Mouse (Mus musculus): ENCODE data around the gene Rora. TPM values are rescaled to one million over a fixed set of nuclear protein-coding genes. Genes with fewer than 3 reads are reported as not detected.

Rora gene
- polyA plus RNA-seq, 1 experiment from 2014 or later = 6.4 TPM

DNA sequence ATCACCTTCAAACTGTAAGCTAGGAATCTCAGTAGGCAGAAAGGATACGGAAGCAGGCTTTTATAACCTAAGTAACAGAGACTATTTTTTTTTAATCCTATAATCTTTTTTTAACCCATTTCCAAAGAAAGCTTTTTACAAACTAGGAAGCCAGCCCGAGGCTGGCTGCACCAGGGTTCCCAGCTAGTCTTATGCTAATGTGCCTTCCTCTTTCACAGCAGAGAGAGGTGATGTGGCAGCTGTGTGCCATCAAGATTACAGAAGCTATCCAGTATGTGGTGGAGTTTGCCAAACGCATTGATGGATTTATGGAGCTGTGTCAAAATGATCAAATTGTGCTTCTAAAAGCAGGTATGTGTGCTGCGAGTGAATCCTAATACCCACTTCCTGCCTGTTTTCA, 719.3 kb downstream of the Rora start:
- WGBS = 38% methylated on average over 4 of the region's 4 CpGs
- no peaks in the 10 kb centered on the region for H3K27me3 ChIP-seq (ENCODE audit: control insufficient read depth, insufficient read depth, low read length)
- H3K36me3 ChIP-seq (ENCODE audit: control insufficient read depth, insufficient read depth, low read length) = no peaks in the 10 kb centered on the region; the same call in 1 of the 2 replicates
- no peak overlapping the region for H3K9ac ChIP-seq (ENCODE audit: low read depth, low read length)
- no peaks in the 10 kb centered on the region for H3K9me3 ChIP-seq (ENCODE audit: control insufficient read depth, low read length)
- ATAC-seq (ENCODE audit: low FRiP score, low TSS enrichment) = no peak
- H3K4me2 ChIP-seq (replicated peaks; ENCODE audit: low read depth, low read length) = no peak overlapping the region
- H3K27ac ChIP-seq (ENCODE audit: low read depth, low read length) = no peak overlapping the region
- no peaks in the 10 kb centered on the region for H3K4me1 ChIP-seq (ENCODE audit: control insufficient read depth, insufficient read depth, low read length)
- H3K4me3 ChIP-seq (ENCODE audit: low read length) = no peak overlapping the region

DNA sequence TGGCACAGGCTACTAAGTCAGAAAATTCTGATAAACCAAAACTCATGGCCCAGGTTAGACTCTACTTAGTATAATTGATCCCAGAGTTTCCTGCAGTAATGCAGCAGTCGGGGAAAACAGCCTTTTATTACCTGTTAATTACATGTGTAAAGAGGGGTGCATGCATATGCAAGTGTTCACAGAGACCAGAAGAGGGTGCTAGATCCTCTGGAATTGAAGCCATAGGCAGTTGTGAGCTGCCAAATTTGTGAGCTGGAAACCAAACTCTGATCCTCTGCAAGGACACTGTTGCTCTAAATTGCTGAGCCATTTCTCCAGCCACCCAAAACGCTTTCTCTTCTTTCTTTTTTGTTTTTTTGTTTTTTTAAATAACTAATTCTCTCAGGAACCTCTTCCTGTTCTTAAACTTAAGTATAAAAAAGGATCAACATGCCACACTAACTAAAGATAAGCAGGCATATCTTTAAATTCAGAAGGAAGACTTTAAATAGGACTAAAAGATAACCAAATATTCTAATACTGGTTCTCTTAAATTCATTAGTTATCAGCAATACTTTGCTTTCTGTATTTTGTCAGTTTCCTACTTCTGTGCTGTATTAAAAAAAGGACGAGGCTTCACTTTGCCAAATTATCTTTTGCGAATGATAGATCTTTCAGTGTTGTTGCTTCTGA, 723.5 kb downstream of the Rora start:
- Histone ChIP-seq H3K9me3 (ENCODE audit: control insufficient read depth, low read length) (no peaks in the 10 kb centered on the region), H3K27ac (ENCODE audit: low read depth, low read length) (no peak overlapping the region), H3K27me3 (ENCODE audit: control insufficient read depth, insufficient read depth, low read length) (no peaks in the 10 kb centered on the region), H3K4me1 (ENCODE audit: control insufficient read depth, insufficient read depth, low read length) (no peaks in the 10 kb centered on the region), H3K9ac (ENCODE audit: low read depth, low read length) (no peak overlapping the region), H3K4me2 (replicated peaks; ENCODE audit: low read depth, low read length) (no peak overlapping the region), H3K4me3 (ENCODE audit: low read length) (no peak overlapping the region), H3K36me3 (ENCODE audit: control insufficient read depth, insufficient read depth, low read length) (no peaks in the 10 kb centered on the region; the same call in 1 of the 2 replicates)
- WGBS = 83% methylated on average over 4 of the region's 4 CpGs
- no peak for ATAC-seq (ENCODE audit: low FRiP score, low TSS enrichment)

DNA sequence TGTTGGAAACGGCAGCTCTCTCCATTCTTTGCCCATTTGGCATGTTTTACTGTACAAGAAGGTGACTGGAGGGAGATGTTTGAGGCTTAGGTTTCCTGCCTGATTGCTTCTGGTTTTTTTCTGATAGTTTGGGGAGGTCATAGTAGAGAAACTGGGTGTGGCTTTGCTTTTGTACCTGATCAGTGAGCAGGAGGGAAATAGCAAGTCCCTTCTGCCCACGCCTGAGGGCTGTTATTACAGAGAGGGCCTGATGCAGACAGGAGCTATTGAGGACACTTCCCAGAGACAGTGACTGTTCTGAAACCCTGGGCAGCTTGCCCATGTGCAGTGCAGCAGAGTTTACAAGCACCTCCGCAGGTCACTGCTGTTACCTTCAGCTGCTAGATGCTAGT, 724.1 kb downstream of the Rora start:
- 92% methylated on average over 3 of the region's 3 CpGs for whole genome bisulfite sequencing

DNA sequence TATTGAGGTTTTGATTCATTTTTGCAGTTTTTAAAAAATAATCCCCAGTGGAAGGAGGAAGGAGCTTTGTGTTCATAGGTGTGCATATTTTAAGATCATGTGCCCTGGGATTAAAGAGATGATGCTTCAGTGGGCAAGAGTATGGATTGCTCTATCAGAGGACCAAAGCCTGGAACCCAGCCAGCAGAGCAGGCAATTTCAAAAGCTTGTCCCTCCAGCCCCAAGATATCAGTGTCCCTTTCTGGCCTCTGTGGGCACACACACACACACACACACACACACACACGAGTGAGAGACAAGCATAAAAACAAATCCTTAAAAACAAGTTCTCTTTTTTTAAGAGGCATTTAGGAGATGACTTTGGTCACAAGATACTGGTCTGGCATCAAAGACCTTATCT, 727.0 kb downstream of the Rora start:
- no peak overlapping the region for H3K9ac ChIP-seq (ENCODE audit: low read depth, low read length)
- ATAC-seq (ENCODE audit: low FRiP score, low TSS enrichment) = no peak
- H3K4me2 ChIP-seq (replicated peaks; ENCODE audit: low read depth, low read length) = no peak overlapping the region
- no peak overlapping the region for H3K27ac ChIP-seq (ENCODE audit: low read depth, low read length)
- no peaks in the 10 kb centered on the region for H3K27me3 ChIP-seq (ENCODE audit: control insufficient read depth, insufficient read depth, low read length)
- WGBS = 69% methylated on average over 1 of the region's 1 CpGs
- H3K9me3 ChIP-seq (ENCODE audit: control insufficient read depth, low read length) = no peaks in the 10 kb centered on the region
- peaks cover 4% of the 10 kb centered on the region; the same call in 1 of the 2 replicates for H3K4me1 ChIP-seq (ENCODE audit: control insufficient read depth, insufficient read depth, low read length)
- no peak overlapping the region for H3K4me3 ChIP-seq (ENCODE audit: low read length)
- no peaks in the 10 kb centered on the region; the same call in 1 of the 2 replicates for H3K36me3 ChIP-seq (ENCODE audit: control insufficient read depth, insufficient read depth, low read length)

More for the DNA sequence above, 724.1 kb downstream of the Rora start:
- no peak overlapping the region for H3K4me2 ChIP-seq (replicated peaks; ENCODE audit: low read depth, low read length)
- H3K27ac ChIP-seq (ENCODE audit: low read depth, low read length) = no peak overlapping the region
- H3K4me1 ChIP-seq (ENCODE audit: control insufficient read depth, insufficient read depth, low read length) = no peaks in the 10 kb centered on the region
- no peak overlapping the region for H3K4me3 ChIP-seq (ENCODE audit: low read length)
- no peak for ATAC-seq (ENCODE audit: low FRiP score, low TSS enrichment)
- no peaks in the 10 kb centered on the region for H3K9me3 ChIP-seq (ENCODE audit: control insufficient read depth, low read length)
- no peaks in the 10 kb centered on the region for H3K27me3 ChIP-seq (ENCODE audit: control insufficient read depth, insufficient read depth, low read length)
- H3K36me3 ChIP-seq (ENCODE audit: control insufficient read depth, insufficient read depth, low read length) = no peaks in the 10 kb centered on the region; the same call in 1 of the 2 replicates
- no peak overlapping the region for H3K9ac ChIP-seq (ENCODE audit: low read depth, low read length)

DNA sequence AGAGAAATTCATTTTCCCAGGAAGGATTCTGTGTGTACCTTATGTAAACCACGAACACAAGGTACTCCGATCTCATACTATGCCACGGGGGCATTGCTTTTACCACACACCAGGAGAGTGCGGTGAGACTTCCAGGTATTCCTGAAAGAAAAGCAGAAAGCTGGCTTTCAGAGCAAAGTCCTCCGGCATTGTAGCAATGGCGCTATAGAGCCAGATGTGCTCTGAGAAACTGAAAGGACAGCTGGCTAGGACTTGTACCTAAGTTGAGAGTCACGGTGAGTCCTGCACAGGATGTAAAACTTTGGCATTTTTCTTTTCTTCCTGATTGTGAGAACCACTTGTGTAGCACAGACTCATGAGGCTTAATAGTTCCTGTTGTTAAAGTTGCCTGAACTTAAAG, 728.2 kb downstream of the Rora start:
- ATAC-seq (ENCODE audit: low FRiP score, low TSS enrichment) = no peak
- H3K9ac ChIP-seq (ENCODE audit: low read depth, low read length) = no peak overlapping the region
- no peaks in the 10 kb centered on the region; the same call in 1 of the 2 replicates for H3K36me3 ChIP-seq (ENCODE audit: control insufficient read depth, insufficient read depth, low read length)
- H3K27ac ChIP-seq (ENCODE audit: low read depth, low read length) = no peak overlapping the region
- peaks cover 4% of the 10 kb centered on the region; the same call in 1 of the 2 replicates for H3K4me1 ChIP-seq (ENCODE audit: control insufficient read depth, insufficient read depth, low read length)
- no peaks in the 10 kb centered on the region for H3K27me3 ChIP-seq (ENCODE audit: control insufficient read depth, insufficient read depth, low read length)
- WGBS = 76% methylated on average over 7 of the region's 7 CpGs
- H3K9me3 ChIP-seq (ENCODE audit: control insufficient read depth, low read length) = no peaks in the 10 kb centered on the region
- H3K4me3 ChIP-seq (ENCODE audit: low read length) = no peak overlapping the region
- H3K4me2 ChIP-seq (replicated peaks; ENCODE audit: low read depth, low read length) = no peak overlapping the region

DNA sequence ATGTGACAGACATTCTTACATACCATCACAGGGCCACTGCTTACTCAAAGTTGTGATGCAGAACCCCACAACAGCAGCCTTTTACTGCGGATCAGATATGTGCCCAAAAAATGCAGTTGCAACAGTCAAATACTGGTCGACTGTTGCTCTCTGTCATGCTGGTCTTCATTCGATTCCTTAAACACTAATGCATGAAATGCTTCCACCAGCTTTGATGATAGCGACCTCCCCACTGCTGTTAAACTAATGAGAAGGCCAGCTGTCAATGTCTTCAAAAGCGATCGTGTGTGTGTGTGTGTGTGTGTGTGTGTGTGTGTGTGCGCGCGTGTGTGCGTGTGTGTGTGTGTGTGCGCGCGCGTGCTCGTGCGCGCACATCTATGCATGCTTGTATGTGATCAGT, 730.9 kb downstream of the Rora start:
- H3K36me3 ChIP-seq (ENCODE audit: control insufficient read depth, insufficient read depth, low read length) = no peaks in the 10 kb centered on the region
- no peak overlapping the region for H3K4me3 ChIP-seq (ENCODE audit: low read length)
- no peaks in the 10 kb centered on the region for H3K27me3 ChIP-seq (ENCODE audit: control insufficient read depth, insufficient read depth, low read length)
- no peak overlapping the region for H3K4me2 ChIP-seq (replicated peaks; ENCODE audit: low read depth, low read length)
- H3K9me3 ChIP-seq (ENCODE audit: control insufficient read depth, low read length) = 0 out of 2 replicates have a peak, but pooled peaks cover 2% of the 10 kb centered on the region
- H3K27ac ChIP-seq (ENCODE audit: low read depth, low read length) = no peak overlapping the region
- H3K9ac ChIP-seq (ENCODE audit: low read depth, low read length) = no peak overlapping the region
- WGBS = 90% methylated on average over 17 of the region's 17 CpGs
- no peak for ATAC-seq (ENCODE audit: low FRiP score, low TSS enrichment)
- H3K4me1 ChIP-seq (ENCODE audit: control insufficient read depth, insufficient read depth, low read length) = peaks cover 4% of the 10 kb centered on the region; the same call in 1 of the 2 replicates

DNA sequence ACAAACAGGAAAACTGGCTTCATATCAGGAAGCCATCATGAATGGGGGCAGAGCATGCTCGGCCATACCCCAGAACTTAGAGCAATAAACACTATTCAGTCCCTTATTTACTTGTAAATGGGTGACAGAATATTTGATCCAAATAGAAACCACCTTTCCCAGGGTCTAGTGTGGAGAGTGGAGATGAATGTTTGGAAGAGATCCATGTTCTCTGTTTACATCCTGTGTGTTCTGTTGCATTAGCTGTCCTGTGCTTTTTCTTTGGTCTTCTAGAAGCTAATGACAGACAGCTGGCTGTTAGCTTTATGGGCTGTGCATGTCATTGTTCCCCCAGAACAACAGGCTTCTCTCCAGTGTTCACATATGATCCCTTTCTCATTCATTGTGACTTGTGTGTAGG, 731.3 kb downstream of the Rora start:
- H3K27me3 ChIP-seq (ENCODE audit: control insufficient read depth, insufficient read depth, low read length) = no peaks in the 10 kb centered on the region
- H3K27ac ChIP-seq (ENCODE audit: low read depth, low read length) = no peak overlapping the region
- 0 out of 2 replicates have a peak, but pooled peaks cover 2% of the 10 kb centered on the region for H3K9me3 ChIP-seq (ENCODE audit: control insufficient read depth, low read length)
- no peaks in the 10 kb centered on the region for H3K36me3 ChIP-seq (ENCODE audit: control insufficient read depth, insufficient read depth, low read length)
- no peak overlapping the region for H3K4me2 ChIP-seq (replicated peaks; ENCODE audit: low read depth, low read length)
- ATAC-seq (ENCODE audit: low FRiP score, low TSS enrichment) = no peak
- H3K9ac ChIP-seq (ENCODE audit: low read depth, low read length) = no peak overlapping the region
- no peak overlapping the region for H3K4me3 ChIP-seq (ENCODE audit: low read length)
- WGBS = 63% methylated on average over 1 of the region's 1 CpGs
- H3K4me1 ChIP-seq (ENCODE audit: control insufficient read depth, insufficient read depth, low read length) = peaks cover 4% of the 10 kb centered on the region; the same call in 1 of the 2 replicates

DNA sequence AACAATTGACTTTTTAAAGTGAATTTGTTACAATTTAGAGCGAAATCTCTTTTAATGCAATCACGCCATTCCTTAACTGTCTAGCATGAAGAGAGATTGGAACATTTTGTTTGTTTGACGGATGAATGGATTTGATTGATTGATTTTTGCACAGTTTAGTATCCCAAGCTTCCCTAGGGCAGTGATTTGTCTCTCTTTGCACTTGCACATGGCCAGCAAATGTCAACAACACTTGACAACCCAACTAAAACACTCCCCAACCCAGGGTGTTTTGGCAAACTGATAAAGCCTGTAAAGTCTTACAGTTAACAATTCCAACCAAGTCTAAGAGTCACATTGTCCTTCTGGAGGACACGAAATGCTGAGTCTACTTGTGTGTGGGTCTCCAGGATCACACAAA, 733.7 kb downstream of the Rora start:
- Histone ChIP-seq H3K27ac (ENCODE audit: low read depth, low read length) (no peak overlapping the region), H3K9me3 (ENCODE audit: control insufficient read depth, low read length) (0 out of 2 replicates have a peak, but pooled peaks cover 2% of the 10 kb centered on the region), H3K4me3 (ENCODE audit: low read length) (no peak overlapping the region), H3K4me2 (replicated peaks; ENCODE audit: low read depth, low read length) (no peak overlapping the region), H3K4me1 (ENCODE audit: control insufficient read depth, insufficient read depth, low read length) (peaks cover 4% of the 10 kb centered on the region; the same call in 1 of the 2 replicates), H3K27me3 (ENCODE audit: control insufficient read depth, insufficient read depth, low read length) (no peaks in the 10 kb centered on the region), H3K9ac (ENCODE audit: low read depth, low read length) (no peak overlapping the region), H3K36me3 (ENCODE audit: control insufficient read depth, insufficient read depth, low read length) (no peaks in the 10 kb centered on the region)
- WGBS = 75% methylated on average over 4 of the region's 4 CpGs
- no peak for ATAC-seq (ENCODE audit: low FRiP score, low TSS enrichment)

DNA sequence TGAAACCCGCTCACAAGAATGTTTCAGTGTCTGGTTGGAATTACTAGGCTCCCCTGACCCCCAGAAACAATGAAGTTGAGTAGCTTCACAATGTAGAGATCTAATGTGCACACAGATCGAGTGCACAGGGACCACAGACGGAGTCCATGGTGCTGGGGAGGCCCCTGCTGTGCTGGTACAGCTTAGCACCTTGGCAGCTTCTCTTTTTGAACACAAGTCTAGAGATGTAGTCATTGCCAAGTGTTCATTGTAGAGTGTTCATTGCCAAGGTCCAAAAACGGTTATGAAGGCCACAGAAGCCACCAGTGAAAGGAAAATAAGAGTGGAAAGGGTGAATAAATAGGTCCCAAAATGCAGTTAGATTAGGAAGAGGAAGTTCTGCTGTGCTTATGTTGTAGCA, 737.0 kb downstream of the Rora start:
- no peak for ATAC-seq (ENCODE audit: low FRiP score, low TSS enrichment)
- 0 out of 2 replicates have a peak, but pooled peaks cover 2% of the 10 kb centered on the region for H3K9me3 ChIP-seq (ENCODE audit: control insufficient read depth, low read length)
- H3K27me3 ChIP-seq (ENCODE audit: control insufficient read depth, insufficient read depth, low read length) = no peaks in the 10 kb centered on the region
- H3K9ac ChIP-seq (ENCODE audit: low read depth, low read length) = no peak overlapping the region
- H3K4me1 ChIP-seq (ENCODE audit: control insufficient read depth, insufficient read depth, low read length) = no peaks in the 10 kb centered on the region
- H3K4me2 ChIP-seq (replicated peaks; ENCODE audit: low read depth, low read length) = no peak overlapping the region
- no peaks in the 10 kb centered on the region for H3K36me3 ChIP-seq (ENCODE audit: control insufficient read depth, insufficient read depth, low read length)
- no peak overlapping the region for H3K4me3 ChIP-seq (ENCODE audit: low read length)
- WGBS = 80% methylated on average over 4 of the region's 4 CpGs
- no peak overlapping the region for H3K27ac ChIP-seq (ENCODE audit: low read depth, low read length)

All from kidney, embryonic 14.5 days (tissue).